Mouse (Mus musculus) thymus, postnatal 14 days (tissue): Measurements from ENCODE around the gene Dbn1.

Source experiments
- DNase-seq: peaks from one replicate; pipeline ENCODE4 v3.0.0; 2021

Dbn1 gene

GRCm38 (mm10) chr13:55510332-55510667, 22.4 kb upstream of the Dbn1 start:
- DNase-seq = no peak

GRCm38 (mm10) chr13:55508531-55508930, 20.6 kb upstream of the Dbn1 start:
- no peak for DNase-seq

GRCm38 (mm10) chr13:55507877-55508276, 20.0 kb upstream of the Dbn1 start:
- peak; percentile 33 for DNase-seq

- no peak for DNase-seq
These were observed 18.8 kb upstream of the Dbn1 start for GRCm38 (mm10) chr13:55506697-55507096.

GRCm38 (mm10) chr13:55505810-55506209, 17.9 kb upstream of the Dbn1 start:
- DNase-seq = no peak

GRCm38 (mm10) chr13:55504390-55504789, 16.5 kb upstream of the Dbn1 start:
- no peak for DNase-seq

GRCm38 (mm10) chr13:55502405-55502804, 14.5 kb upstream of the Dbn1 start:
- peak; percentile 26 for DNase-seq

- DNase-seq = no peak
These were observed 12.7 kb upstream of the Dbn1 start for GRCm38 (mm10) chr13:55500575-55500974.

GRCm38 (mm10) chr13:55498906-55499305, 11.0 kb upstream of the Dbn1 start:
- no peak for DNase-seq

- DNase-seq = no peak
These were observed 8.8 kb upstream of the Dbn1 start for GRCm38 (mm10) chr13:55496661-55497060.

GRCm38 (mm10) chr13:55495702-55496101, 7.8 kb upstream of the Dbn1 start:
- DNase-seq = no peak

- peak; percentile 5 for DNase-seq
These were observed 7.1 kb upstream of the Dbn1 start for GRCm38 (mm10) chr13:55494883-55495621.

- DNase-seq = no peak
These were observed 6.3 kb upstream of the Dbn1 start for GRCm38 (mm10) chr13:55494257-55494656.

GRCm38 (mm10) chr13:55486916-55487577, 864 bp downstream of the Dbn1 start:
- peak; percentile 35 for DNase-seq

GRCm38 (mm10) chr13:55486029-55486794, 1.7 kb downstream of the Dbn1 start:
- DNase-seq = peak; percentile 3

GRCm38 (mm10) chr13:55484520-55485088, 3.3 kb downstream of the Dbn1 start:
- peak; percentile 63 for DNase-seq

- no peak for DNase-seq
These were observed 4.3 kb downstream of the Dbn1 start for GRCm38 (mm10) chr13:55483593-55483992.

- no peak for DNase-seq
These were observed 4.8 kb downstream of the Dbn1 start for GRCm38 (mm10) chr13:55483071-55483470.

- no peak for DNase-seq
These were observed 5.4 kb downstream of the Dbn1 start for GRCm38 (mm10) chr13:55482542-55482941.

- DNase-seq = no peak
These were observed 8.0 kb downstream of the Dbn1 start for GRCm38 (mm10) chr13:55479929-55480328.

- peak; percentile 34 for DNase-seq
These were observed 8.9 kb downstream of the Dbn1 start for GRCm38 (mm10) chr13:55479008-55479407.

GRCm38 (mm10) chr13:55478036-55478435, 9.9 kb downstream of the Dbn1 start:
- DNase-seq = no peak

- no peak for DNase-seq
These were observed 10.4 kb downstream of the Dbn1 start for GRCm38 (mm10) chr13:55477492-55477891.

- DNase-seq = no peak
These were observed 11.7 kb downstream of the Dbn1 start for GRCm38 (mm10) chr13:55476256-55476655.
